Mouse (Mus musculus) right cerebral cortex, postnatal 25 days (tissue): Measurements from ENCODE around the gene Vps13d.

Experiments
- DNase-seq: peaks from one replicate; pipeline ENCODE4 v3.0.0; 2022

The Vps13d gene

DNA sequence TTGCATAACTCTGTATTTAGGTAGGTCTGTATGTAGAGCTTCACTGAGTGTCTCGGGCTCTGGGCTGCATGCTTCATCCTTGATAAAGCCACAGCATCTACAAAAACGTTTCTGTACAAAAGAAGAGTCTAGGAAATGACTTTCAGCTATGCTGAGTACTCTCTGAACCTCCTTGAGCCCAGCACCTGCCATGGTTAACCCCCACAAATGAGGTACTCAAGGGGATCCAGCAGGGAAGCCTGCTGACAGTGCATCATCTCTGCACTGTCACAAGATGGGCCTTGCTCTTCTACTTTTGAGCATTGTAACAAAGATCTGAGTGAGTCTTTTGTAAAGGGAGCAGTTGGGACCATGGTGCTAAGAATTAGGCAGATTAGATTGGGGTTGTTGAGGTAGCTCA is 162.2 kb downstream of the Vps13d start:
- no peak for DNase-seq

DNA sequence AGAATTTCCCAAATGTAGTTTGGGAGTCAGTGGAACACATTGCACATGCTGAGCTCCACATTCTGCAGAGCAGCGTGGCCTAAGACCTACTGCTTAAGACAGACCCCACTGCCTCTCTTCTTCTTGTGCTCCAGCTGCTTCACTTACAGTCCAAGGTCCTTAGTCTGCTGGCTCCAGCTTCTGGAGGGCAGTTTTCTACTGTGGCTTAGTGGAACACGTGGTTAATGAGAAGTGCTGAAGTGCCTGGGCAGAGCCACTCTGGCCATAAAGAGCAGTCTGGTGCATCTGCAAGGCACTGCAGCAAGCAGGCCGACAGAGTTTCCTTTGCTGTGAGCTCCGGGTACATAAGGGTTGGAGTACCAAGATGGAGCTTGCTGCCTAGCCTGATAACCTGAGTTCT is 163.3 kb downstream of the Vps13d start:
- DNase-seq = no peak

DNA sequence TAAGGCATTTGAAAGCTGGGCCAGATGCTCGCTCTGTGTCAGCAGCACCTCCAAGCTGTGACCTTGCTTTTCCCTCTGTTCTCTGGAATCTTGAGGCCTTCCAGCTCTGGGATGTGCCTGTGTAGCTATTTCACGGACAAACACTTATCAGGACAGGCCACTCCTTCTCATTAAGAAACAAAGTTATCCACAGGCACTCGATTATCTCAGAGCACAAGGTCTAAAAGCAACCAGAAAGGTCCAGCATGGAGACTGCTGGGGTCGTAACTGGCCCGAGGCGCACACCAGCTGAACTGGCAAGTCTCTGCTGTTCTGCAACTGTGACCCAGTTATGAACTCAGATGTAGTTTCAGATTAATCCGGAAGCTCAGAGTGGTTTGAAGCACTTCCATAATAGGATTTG is 168.4 kb downstream of the Vps13d start:
- DNase-seq = no peak

DNA sequence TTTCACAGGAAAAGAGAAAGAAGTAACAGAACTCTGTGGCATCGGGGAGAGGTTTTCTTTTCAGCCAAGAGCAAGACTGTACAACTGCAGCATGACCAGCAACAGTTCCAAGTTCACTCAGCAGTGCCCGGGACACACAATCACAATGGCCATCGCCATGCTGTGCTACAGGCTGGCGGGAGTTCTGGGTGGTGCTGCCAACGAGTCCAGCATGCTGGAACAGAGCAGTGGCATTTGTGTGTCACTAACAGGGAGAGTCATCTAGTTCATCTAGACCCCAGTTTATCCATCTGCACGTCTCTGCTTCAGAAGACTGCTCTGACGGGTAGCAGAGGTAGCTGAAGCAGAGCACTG is 169.4 kb downstream of the Vps13d start:
- no peak for DNase-seq

DNA sequence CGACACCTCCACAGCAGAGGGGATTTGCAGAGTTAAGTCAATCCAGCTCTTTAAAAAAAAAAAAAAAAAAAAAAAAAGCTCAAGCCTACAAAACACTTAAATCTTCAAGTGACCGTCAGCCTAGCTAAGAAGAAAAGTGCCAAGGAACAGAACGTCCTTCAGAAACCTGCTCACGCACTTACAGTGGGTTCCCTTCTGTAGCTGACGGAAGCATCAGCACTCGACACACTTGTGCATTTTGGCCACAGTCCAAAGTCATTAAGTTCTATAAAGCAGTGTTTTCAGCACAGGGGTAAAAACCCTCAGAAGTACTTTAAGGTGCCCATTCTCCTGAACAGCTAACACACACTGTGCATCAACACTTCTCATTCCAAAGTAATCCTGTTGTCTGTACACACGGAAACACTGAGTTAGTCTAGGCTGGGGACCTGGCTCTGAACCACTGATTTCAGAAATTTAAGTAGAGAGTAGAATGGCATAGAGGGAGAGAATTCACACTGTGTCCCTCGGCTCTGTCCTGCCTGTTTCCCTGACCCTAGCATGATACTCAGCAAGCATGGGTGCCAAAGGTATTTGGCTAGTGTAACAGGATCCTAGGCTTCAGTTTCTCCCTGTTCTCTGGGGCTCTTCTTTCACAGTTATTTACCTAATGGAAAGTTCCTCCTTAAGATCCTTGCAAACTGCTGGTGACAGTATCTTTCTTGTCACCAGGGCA is 170.0 kb downstream of the Vps13d start:
- no peak for DNase-seq

DNA sequence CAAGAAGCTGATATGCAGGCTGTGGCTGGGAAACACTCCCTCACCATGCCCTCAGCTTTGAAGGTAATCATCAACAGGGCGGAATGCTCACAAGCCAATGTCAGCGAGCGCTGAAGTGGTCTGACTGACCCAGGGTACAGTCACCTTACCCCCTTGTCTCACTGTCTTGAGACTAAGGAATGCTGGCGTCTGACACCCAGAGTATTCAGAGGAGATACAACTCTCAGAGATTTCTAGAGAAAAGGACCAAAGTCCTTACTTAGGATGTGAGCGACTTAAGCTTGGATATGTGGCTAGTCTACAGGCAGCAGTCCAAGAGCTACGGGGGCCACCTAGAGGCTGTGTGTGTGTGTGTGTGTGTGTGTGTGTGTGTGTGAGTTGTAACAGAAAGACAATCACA is 170.9 kb downstream of the Vps13d start:
- DNase-seq = no peak

DNA sequence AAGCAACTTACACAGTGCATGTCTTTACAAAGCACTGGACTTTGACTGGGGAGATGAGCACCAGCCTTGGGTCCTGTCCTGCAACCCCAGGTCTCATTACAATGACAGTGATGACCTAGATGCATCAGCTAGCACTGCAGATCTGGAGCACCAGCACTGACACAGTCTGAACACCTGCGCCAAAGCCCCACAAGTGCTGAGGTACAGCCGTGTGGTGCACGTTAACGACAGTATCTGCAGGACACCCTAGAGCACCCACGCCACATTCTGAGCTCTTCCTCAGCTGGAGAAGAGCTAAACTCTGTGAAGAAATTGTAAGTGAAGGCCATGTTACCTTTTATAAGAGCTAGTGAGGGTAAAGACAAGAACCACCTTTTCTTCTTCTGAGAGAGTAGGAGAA is 172.0 kb downstream of the Vps13d start:
- DNase-seq = no peak

DNA sequence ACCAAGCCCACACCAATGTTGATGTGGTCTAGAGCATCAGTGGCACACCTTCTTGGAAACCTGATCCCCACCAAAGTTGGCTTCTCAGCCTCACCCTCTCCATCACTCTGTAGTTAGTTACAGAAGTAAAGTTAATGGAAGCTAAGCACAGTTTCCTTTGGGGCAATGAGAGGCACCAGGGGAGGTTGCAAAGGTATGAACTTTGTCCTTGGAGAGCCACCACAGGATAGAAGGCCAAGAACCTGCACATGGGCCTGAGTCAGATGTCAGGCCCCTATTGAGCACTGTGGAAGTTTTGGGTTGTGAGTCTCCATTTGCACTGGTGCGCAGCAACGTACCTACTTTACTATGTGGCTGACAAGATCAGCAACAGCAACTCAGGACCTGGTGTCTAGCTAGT is 172.6 kb downstream of the Vps13d start:
- no peak for DNase-seq

DNA sequence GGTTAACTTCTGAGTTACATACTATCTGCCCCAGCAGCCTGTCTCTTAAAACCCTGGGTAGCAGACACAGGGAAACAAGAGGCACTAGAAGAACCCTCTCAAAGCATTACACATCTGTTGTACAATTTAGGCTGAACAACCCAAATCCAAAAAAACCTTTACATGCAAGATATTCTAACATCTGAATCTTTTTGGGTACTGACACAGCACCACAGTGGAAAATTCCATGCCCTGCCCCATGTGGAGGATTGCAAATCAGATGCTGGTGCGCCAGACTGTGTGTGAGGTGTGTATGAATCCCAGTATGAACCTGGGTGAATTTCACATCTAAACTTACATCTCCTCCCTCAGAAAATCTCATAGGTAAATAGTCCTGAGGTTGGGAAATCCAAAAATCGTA is 174.4 kb downstream of the Vps13d start:
- no peak for DNase-seq

DNA sequence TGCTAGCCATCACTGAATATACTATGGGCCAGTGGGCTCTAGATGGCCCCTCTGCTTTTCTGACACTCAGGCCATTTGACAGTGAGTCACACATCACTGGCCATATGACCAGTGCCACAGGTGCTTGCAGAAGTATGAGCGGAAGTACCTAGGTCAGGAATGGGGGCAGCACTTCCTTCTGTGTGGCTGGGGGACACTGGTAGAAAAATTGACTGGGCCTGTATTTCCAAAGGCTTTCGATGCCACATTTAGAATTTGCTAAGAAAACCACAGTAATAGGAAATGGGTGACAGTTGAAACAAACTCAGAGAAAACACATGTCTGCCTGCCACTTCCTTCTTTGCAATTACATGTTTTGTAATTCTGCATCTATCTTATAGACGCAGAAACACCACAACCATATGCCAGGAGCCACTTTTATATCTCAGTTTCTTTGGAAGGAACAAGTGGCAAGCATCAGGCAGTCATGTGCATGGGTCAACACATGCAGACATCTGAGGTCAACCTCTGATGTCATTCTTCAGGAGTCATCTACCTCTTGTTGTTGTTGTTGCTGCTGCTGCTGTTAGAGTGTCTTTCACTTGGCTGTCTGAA is 175.6 kb downstream of the Vps13d start:
- DNase-seq = no peak

DNA sequence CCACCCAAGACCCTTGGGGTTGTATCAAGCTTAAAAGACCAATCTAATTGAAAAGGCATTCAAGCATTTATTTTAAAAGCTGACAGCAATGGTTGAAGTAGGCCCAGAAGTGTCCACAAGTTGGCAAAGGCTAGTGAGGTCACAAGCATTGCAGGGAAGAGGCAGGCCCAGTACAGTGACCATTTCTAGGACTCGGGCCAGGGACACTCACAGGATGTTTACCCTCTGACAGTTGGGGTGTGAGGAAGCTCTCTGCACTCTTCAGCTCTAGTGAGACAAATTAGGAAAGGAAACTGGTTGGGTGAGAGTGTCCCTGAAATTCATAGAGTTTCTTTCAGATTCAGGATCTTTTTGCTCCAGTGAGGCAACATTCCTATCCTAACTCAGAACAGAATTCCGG is 177.1 kb downstream of the Vps13d start:
- DNase-seq = no peak

DNA sequence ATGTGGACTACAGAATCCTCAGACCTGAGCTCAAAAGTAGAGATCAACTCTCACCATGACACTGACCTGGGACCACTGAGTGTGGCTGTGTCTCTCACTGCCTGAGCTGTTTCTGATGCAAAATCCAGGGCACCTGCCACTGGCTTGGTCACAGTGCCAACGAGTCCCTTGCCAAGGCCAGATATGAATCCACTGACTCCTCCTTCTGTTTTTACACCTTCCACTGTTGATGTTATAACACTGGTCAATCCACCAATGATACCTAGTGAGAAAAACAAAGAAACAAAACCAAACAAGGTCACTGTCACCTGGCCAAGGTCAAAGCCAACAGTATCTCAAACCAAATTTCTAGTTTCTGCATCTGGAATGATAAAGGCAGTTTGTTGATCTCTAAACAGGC is 178.1 kb downstream of the Vps13d start:
- DNase-seq = no peak

DNA sequence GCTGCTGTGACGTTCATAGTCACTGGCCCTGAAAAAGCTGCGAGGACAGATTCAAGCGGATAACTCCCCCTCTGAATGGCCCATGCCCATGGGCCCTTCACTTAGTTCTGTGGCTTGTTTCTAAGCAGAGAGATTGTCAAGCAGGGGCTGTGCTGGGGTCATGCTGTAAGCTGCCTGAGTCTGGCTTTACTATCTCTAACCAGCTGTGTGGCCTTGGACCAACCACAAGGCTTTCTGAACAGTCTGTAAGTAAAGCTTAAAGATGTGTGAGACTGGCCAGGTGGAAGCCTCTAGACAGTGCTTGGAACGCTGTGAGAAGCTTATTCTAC is 180.2 kb downstream of the Vps13d start:
- no peak for DNase-seq

DNA sequence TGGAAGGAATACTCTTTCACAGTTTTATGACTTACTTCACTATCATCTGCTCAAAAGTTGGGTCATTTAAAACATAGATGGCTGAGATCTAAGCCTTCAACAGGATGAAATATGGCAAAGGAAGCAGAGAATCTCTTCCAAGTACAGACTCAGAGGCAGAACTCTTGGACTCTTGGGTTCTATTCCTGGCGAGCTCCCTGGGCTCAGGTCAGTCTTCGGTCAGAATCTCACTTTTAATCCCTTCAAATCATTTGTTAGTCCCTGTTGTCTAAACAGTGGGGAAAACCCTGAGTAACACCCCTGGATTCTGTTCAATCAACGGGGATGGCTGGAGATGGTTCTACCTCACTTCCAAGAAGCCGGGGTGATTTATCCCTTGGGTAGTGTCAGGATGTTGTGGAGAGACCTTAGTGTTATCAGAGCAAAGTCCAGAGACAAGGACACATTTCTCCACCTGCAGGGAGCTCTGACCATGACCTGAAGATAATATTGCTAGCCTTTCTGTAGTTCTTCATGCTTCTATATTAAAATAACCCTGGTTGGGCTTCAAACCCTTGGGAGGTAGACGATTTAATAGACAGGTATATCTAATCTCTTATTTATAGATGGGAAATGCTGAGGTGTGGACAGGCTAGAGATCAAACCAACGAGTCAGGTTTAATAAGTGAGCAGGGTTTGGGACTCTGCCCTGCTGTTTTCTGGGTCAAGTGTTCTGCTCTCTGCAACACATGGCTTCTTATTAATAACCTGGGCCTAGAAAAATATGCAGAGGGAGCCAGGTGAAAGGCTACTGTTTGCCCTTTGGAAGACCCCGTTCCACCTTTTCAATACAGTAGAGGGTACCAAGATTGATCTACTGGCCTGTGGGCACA is 180.8 kb downstream of the Vps13d start:
- no peak for DNase-seq

DNA sequence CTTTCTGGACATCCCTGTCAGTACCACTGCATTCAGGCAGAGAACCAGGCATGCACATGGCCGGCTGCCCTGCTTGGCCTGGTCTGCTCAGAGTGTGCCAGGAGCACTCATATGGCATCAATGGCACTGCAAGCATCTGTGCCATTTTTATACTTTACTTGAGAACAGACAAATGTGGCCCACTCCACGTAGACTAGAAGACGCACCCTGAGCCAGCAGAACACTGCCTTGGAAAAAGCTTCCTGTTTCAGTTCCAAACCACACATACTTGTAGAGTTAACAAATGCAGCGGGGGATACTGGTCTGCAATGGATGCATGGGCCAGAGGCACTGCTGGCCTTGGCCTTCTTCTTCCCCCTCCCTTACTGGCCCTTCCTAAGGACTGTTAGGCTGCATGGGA is 181.6 kb downstream of the Vps13d start:
- no peak for DNase-seq

DNA sequence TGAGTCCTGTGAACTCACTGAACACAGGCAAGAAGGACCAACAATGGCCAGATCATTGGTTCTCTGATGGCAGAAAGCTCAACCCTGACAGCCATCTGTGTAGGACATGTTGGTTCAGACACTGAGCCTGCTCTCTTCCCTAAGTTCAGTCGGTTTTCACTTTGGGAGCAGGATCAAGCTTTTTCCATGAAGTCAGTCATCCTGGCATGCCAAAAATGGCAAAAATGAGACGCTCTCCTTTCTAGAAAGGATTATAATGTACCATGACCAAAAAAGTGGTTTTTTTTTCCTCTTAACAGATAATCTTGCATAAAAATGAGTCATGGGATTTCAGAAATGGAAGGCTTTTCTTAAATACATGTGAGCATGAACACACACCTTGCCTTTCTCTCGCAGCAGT is 183.6 kb downstream of the Vps13d start:
- DNase-seq = no peak

DNA sequence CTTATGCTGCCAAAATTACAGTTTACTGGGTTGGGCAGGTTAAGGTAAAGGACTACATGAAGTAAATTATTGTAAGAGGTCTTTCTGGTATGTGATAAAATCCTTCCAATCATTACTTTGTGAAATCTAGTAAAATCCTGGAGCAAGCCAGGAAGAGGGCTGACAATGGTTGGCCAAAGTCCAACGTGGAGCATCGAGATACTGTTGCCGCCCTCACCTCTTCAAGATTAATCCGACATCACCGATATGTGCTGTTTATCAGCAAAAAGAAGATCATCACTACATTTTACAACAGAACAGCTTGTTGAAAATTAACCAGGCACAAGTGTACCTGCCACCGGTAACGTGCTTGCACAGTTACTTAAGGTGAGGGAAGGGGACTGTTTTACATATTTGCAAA is 184.9 kb downstream of the Vps13d start:
- no peak for DNase-seq

DNA sequence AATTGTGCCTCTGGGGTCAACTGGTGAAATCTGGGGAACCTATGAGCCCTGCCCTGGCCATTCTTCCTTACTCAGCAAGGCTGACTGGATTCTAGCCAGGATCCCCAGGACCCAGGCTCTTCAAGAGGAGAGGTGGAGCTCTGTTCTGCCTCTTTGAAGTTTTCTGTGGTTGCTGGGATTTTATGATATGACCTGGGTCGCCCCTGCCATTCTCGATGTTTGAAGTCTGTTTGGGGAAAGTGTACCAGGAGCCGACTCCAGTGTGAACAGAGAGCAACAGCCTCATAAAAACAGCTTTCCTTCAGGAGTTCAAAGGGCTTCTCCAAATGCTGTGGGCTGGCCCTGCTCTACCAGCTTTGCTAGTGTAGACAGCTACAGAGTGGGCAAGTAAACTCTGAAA is 185.4 kb downstream of the Vps13d start:
- no peak for DNase-seq

DNA sequence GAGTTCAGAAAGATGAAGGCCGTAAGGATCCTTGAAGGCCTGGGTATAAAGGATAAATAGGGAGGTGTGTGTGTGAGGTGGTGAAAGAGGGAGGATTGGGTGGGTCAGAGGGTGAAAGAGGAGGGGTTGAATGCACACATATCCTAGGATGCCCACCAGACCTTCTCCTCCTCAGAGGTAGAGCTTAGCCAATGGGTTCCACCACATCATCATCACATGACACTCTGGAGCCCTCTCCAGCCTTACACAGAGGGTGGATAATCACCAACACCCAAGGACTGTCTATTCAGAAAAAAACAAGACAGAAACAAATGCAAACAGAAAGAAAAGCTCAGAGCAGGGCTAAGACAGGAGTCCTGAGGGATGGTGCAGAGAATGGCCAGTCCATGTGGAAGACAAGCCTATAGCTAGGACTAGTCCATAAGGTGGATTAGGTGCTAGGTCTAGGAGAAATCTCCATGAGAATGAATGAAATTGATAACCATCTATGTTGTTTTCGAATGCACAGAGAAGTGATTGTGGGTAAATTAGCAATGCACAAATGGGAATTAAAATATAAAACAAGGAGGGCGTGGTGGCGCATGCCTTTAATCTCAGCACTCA is 188.8 kb downstream of the Vps13d start:
- DNase-seq = no peak

DNA sequence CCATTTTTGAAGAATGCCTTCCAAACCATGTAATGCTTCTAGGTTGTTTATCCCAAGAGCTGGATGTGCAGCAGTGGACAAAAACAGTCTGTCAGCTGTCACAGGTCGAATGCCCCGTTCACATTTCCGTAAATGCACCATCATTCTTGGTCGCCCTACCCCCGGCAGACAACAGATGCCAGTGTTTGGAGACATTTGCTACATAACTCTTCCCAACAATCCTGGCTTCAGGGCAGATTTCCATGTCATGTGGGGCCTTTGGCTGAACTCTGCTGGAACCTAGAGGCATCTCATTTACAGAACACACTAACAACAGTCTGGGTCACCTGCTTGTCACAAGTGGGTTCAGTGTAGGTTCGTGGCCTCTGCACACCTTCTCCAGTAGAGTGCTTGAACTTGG is 190.6 kb downstream of the Vps13d start:
- DNase-seq = no peak

DNA sequence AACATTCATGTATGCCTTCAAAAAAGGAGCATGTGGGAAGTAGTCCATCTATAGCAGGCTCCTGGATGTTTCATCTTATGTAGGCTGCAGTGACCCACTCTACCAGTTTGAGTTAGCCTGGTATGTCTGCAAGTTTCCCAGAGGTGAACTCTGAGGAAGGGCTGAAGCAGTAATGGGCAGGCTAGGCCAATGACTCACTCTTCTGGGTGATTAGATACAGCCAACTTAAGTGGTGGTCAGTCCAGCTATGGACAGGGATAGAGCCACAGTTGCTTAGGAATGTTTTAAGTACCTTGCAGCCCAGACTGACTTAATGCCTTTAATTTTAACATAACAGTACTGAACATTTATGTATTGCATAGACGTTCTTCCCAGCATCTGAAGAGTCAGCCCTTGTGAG is 192.1 kb downstream of the Vps13d start:
- DNase-seq = no peak

DNA sequence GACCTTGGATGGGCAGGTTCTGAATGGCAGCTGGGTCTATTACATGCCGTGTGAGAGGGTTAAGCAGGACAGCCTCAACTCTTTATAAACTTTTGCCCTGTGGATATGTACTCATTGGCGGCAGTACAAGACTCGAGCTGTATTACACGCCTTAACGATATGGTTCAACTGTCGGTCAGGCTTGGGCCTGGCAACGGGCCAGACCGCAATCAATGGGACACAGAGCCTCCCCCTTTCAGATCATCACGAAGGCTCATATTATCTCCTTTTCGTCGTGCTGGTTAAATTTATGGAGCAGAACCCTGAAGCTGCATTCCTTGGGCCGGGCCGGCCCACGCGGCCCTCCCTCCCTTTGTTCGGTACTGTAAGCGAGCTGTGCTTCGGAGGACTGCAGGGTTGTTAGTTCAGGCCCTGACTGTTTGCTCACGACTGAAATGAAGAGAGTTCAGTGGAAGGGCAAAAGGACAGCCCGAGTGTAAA is 194.9 kb downstream of the Vps13d start:
- no peak for DNase-seq

DNA sequence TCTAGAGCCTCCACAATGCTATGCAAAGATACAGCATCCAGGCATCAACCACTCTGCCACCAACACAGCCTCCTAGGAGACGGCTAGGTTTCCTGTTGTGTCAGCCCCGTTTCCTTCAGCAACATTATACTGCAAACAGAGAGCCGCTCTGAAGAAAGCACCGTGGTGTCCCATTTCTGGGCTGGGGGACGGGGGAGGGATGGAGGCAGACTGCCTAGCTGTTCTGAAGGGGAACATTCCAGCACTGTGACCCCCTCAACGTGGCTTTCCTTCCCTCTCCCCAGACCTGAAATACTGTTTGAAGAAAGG is 195.3 kb downstream of the Vps13d start:
- no peak for DNase-seq
